Mouse (Mus musculus) kidney, embryonic 16.5 days (tissue): ENCODE results near the gene Sbk2. TPM values are rescaled to one million over a fixed set of nuclear protein-coding genes. Genes with fewer than 3 reads are reported as not detected.

Source experiments
- ATAC-seq: fragments of 200-750 bp; cut with Nextera tagmentation; 2 replicates; pipeline ENCODE4 v1.8.0; 2017; ENCODE audit warnings: moderate TSS enrichment; ENCODE audit not compliant: low FRiP score, low TSS enrichment
- H3K27ac ChIP-seq: fragments of 300-500 bp; sonication (generic); 2 replicates; pipeline ENCODE4 v1.5.1; 2014; ENCODE audit warnings: low read length
- H3K27me3 ChIP-seq: fragments of 300-500 bp; sonication (generic); 2 replicates; pipeline ENCODE4 v1.6.1; 2014; ENCODE audit warnings: low read length, control low read depth, mixed read lengths; ENCODE audit not compliant: insufficient read depth
- H3K36me3 ChIP-seq: fragments of 300-500 bp; sonication (generic); 2 replicates; pipeline ENCODE4 v1.6.1; 2014; ENCODE audit warnings: low read length, control low read depth, mixed read lengths; ENCODE audit not compliant: insufficient read depth
- H3K4me1 ChIP-seq: fragments of 300-500 bp; sonication (generic); 2 replicates; pipeline ENCODE4 v1.6.1; 2014; ENCODE audit warnings: low read length, control low read depth, mixed read lengths; ENCODE audit not compliant: insufficient read depth
- H3K4me2 ChIP-seq: fragments of 300-500 bp; sonication (generic); replicated peaks from 2 replicates; pipeline ENCODE4 v1.6.1; 2014; ENCODE audit warnings: low read depth, low read length
- H3K4me3 ChIP-seq: fragments of 300-500 bp; sonication (generic); 2 replicates; pipeline ENCODE4 v1.5.1; 2014; ENCODE audit warnings: mild to moderate bottlenecking, low read length
- H3K9ac ChIP-seq: fragments of 300-500 bp; sonication (generic); replicated peaks from 2 replicates; pipeline ENCODE4 v1.6.1; 2014; ENCODE audit warnings: low read length
- H3K9me3 ChIP-seq: fragments of 300-500 bp; sonication (generic); 2 replicates; pipeline ENCODE4 v1.6.1; 2016; ENCODE audit warnings: low read length, control low read depth
- WGBS: fragments of 180-500 bp; shearing (Covaris S2); extraction: QIAGEN DNeasy Blood & Tissue Kit; methylation state at CpG from one replicate; pipeline ENCODE4 v1.1.7; 2014; 5-methylcytosine and 5-hydroxymethylcytosine counted together
- polyA plus RNA-seq: library from polyadenylated mRNA; unstranded; fragments of >200 nt; fragmentation: Nextera tagmentation; extraction: Ambion mirVana; gene quantifications from 2 replicates; pipeline ENCODE4 v1.2.1, GENCODE M21; 2015

The Sbk2 gene
- polyA plus RNA-seq, 1 experiment from 2014 or later, result 0.26 TPM

GRCm38 (mm10) chr7:4924483-4924882 lies 39.7 kb downstream of the Sbk2 start:
- no peak for ATAC-seq
- Histone ChIP-seq H3K27me3 (no peaks in the 10 kb centered on the region), H3K4me2 (peak overlapping the region; percentile 78), H3K27ac (peak overlapping the region; percentile 81), H3K9ac (peak overlapping the region; percentile 70), H3K9me3 (no peaks in the 10 kb centered on the region), H3K4me3 (peak overlapping the region; percentile 43), H3K4me1 (peaks cover 54% of the 10 kb centered on the region), H3K36me3 (peaks cover 15% of the 10 kb centered on the region)
- WGBS, result 0% methylated on average over 4 of the region's 4 CpGs

DNA sequence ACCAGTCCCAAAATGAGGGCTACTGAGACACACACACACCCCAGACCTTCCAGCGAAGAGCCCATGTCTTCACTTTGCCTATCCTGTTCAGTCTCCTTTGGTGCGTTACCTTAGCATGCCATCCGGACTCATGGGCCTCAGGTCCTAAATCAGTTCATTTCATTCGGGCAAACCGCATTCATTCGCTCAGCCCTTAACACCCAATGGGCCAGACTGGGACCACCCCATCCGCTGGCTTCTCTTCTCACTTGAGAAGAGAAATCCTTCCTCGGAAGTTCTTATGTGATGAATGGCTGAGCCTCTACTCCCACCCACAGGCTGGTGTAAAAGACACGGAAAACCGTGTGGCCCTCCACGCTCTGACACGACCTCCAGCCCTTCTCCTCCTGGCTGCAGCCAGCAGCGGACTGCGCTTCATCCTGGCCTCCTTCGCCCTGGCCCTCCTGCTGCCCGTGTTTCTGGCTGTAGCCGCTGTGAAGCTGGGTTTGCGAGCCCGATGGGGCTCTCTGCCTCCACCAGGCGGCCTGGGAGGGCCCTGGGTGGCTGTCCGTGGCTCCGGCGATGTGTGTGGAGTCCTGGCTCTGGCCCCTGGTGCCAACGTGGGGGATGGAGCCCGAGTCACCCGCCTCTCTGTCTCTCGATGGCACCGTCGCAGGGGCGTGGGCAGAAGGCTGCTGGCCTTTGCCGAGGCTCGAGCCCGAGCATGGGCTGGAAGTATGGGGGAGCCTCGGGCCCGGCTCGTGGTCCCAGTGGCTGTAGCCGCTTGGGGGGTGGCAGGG lies 40.4 kb downstream of the Sbk2 start:
- 3% methylated on average over 37 of the region's 37 CpGs for WGBS
- Histone ChIP-seq H3K27ac (peak overlapping the region; percentile 81), H3K9ac (peak overlapping the region; percentile 70), H3K9me3 (no peaks in the 10 kb centered on the region), H3K4me1 (peaks cover 54% of the 10 kb centered on the region), H3K4me2 (peak overlapping the region; percentile 78), H3K4me3 (peak overlapping the region; percentile 43), H3K27me3 (no peaks in the 10 kb centered on the region), H3K36me3 (peaks cover 22% of the 10 kb centered on the region)
- ATAC-seq, result peak; percentile 1; the same call in 1 of the 2 replicates

GRCm38 (mm10) chr7:4922931-4923565 lies 41.2 kb downstream of the Sbk2 start:
- 0 out of 2 replicates have a peak, but pooled peaks have one; percentile 1 for ATAC-seq
- WGBS, result 1% methylated on average over 14 of the region's 14 CpGs
- Histone ChIP-seq H3K27me3 (no peaks in the 10 kb centered on the region), H3K4me3 (peak overlapping the region; percentile 43), H3K9me3 (no peaks in the 10 kb centered on the region), H3K27ac (peak overlapping the region; percentile 81), H3K9ac (peak overlapping the region; percentile 70), H3K4me1 (peaks cover 50% of the 10 kb centered on the region), H3K36me3 (peaks cover 30% of the 10 kb centered on the region), H3K4me2 (peak overlapping the region; percentile 78)

- Histone ChIP-seq H3K27ac (peak overlapping the region; percentile 76), H3K36me3 (peaks cover 35% of the 10 kb centered on the region), H3K27me3 (no peaks in the 10 kb centered on the region), H3K4me1 (peaks cover 50% of the 10 kb centered on the region), H3K4me2 (peak overlapping the region; percentile 78), H3K9ac (peak overlapping the region; percentile 70), H3K9me3 (no peaks in the 10 kb centered on the region), H3K4me3 (peak overlapping the region; percentile 43)
- peak; percentile 49 for ATAC-seq
- under 1% methylated on average over 14 of the region's 14 CpGs for WGBS
Measured at GRCm38 (mm10) chr7:4922508-4922907, 41.7 kb downstream of the Sbk2 start.

DNA sequence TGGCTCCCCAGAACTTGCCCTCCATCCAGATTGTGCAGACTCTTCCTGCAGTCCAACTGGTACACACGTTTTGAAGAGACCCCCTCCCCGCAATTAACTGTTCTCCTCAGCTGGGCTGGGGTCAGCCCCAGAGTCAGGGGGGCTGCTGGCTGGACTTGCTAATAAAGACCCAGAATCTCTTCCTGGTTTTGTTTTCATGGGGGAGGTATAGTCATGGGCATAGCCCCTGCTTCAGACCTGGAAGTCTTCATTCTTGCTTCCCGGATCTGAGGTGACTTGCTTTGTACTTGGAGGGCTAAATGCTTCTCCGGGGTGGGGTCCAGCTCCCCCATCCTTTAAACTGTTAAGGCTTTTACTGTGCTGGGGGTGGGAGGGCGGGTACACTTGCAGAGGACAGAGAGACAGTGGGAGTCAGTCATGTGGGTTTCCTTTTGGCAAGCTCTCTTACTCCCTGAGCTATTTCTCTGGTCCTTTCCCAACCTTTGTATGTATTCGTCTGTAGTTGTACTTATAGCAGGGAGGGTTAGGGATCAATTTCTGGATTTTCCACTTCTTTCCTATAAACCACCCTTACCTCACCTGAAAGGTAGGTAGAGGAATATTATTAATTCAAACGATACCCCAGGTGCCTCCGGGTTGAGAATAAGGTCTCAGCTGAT lies 42.3 kb downstream of the Sbk2 start, which contains the start of gene Nat14:
Gene Nat14, plus strand, starts transcription at position 205 of the 659 bp plus-strand sequence.
- Histone ChIP-seq H3K4me2 (peak within 1 kb of the TSS; percentile 78), H3K4me1 (peaks cover 48% of the 10 kb centered on the region)

GRCm38 (mm10) chr7:4920976-4921823 lies 43.0 kb downstream of the Sbk2 start:
- Histone ChIP-seq H3K9ac (peak overlapping the region; percentile 37; the same call in 1 of the 2 replicates), H3K4me2 (no peak overlapping the region), H3K27ac (peak overlapping the region; percentile 73), H3K36me3 (peaks cover 38% of the 10 kb centered on the region), H3K27me3 (no peaks in the 10 kb centered on the region), H3K9me3 (no peaks in the 10 kb centered on the region), H3K4me1 (peaks cover 49% of the 10 kb centered on the region), H3K4me3 (no peak overlapping the region)
- ATAC-seq, result no peak
- 59% methylated on average over 23 of the region's 23 CpGs for WGBS

More for the DNA sequence above, 42.3 kb downstream of the Sbk2 start, which contains the start of gene Nat14:
- peak within 1 kb of the TSS; percentile 43 for H3K4me3 ChIP-seq
- peak within 1 kb of the TSS; percentile 70 for H3K9ac ChIP-seq
- peaks cover 38% of the 10 kb centered on the region for H3K36me3 ChIP-seq
- ATAC-seq, result no peak
- peak within 1 kb of the TSS; percentile 76 for H3K27ac ChIP-seq
- H3K9me3 ChIP-seq, result no peaks in the 10 kb centered on the region
- H3K27me3 ChIP-seq, result no peaks in the 10 kb centered on the region
- 26% methylated on average over 8 of the region's 8 CpGs for WGBS

- H3K27ac ChIP-seq, result peak overlapping the region; percentile 73
- H3K36me3 ChIP-seq, result peaks cover 38% of the 10 kb centered on the region
- no peak overlapping the region for H3K4me2 ChIP-seq
- no peaks in the 10 kb centered on the region for H3K27me3 ChIP-seq
- ATAC-seq, result no peak
- peaks cover 46% of the 10 kb centered on the region for H3K4me1 ChIP-seq
- peak overlapping the region; percentile 37; the same call in 1 of the 2 replicates for H3K9ac ChIP-seq
- no peaks in the 10 kb centered on the region for H3K9me3 ChIP-seq
- no peak overlapping the region for H3K4me3 ChIP-seq
- WGBS, result 93% methylated on average over 19 of the region's 19 CpGs
Measured at GRCm38 (mm10) chr7:4920496-4920895, 43.7 kb downstream of the Sbk2 start.

- H3K36me3 ChIP-seq, result peaks cover 38% of the 10 kb centered on the region
- H3K9ac ChIP-seq, result no peak overlapping the region
- WGBS, result 90% methylated on average over 21 of the region's 21 CpGs
- H3K27ac ChIP-seq, result no peak overlapping the region
- H3K27me3 ChIP-seq, result no peaks in the 10 kb centered on the region
- H3K9me3 ChIP-seq, result no peaks in the 10 kb centered on the region
- peaks cover 42% of the 10 kb centered on the region for H3K4me1 ChIP-seq
- H3K4me3 ChIP-seq, result no peak overlapping the region
- H3K4me2 ChIP-seq, result no peak overlapping the region
- no peak for ATAC-seq
Measured at GRCm38 (mm10) chr7:4919971-4920370, 44.2 kb downstream of the Sbk2 start.

DNA sequence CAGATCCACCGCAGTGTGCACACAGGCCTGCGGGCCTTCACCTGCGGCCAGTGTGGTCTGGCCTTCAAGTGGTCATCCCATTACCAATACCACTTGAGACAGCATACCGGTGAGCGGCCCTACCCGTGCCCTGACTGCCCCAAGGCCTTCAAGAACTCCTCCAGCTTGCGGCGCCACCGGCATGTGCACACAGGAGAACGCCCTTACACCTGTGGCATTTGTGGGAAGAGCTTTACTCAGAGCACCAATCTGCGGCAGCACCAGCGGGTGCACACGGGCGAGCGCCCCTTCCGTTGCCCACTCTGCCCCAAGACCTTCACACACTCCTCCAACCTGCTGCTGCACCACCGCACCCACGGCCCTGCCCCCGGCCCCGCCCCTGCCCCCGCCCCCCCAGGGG lies 45.1 kb downstream of the Sbk2 start:
- no peak overlapping the region for H3K27ac ChIP-seq
- H3K4me2 ChIP-seq, result no peak overlapping the region
- no peak overlapping the region for H3K4me3 ChIP-seq
- H3K27me3 ChIP-seq, result no peaks in the 10 kb centered on the region
- no peaks in the 10 kb centered on the region for H3K9me3 ChIP-seq
- H3K4me1 ChIP-seq, result peaks cover 40% of the 10 kb centered on the region
- WGBS, result 86% methylated on average over 16 of the region's 21 CpGs
- H3K9ac ChIP-seq, result no peak overlapping the region
- ATAC-seq, result no peak
- peaks cover 38% of the 10 kb centered on the region for H3K36me3 ChIP-seq
